Mouse (Mus musculus) ovary, postnatal 10 days (tissue): ENCODE measurements around the gene Card10.
"Not testable (repeated sequence)": the region's sequence is repeated elsewhere in the genome, so short reads cannot be mapped to it uniquely, and the experiment has no call there.

Experiments used
- DNase-seq: peaks from one replicate; pipeline ENCODE4 v3.0.0; 2022; ENCODE audit warnings: low spot score

The Card10 gene

GRCm38 (mm10) chr15:78802776-78803391, at the start of gene Card10:
Gene Card10, minus strand, starts transcription at chr15:78803042.
- no peak for DNase-seq

GRCm38 (mm10) chr15:78851505-78852153, 48.8 kb upstream of the Card10 start:
- DNase-seq, result peak; percentile 88

DNA sequence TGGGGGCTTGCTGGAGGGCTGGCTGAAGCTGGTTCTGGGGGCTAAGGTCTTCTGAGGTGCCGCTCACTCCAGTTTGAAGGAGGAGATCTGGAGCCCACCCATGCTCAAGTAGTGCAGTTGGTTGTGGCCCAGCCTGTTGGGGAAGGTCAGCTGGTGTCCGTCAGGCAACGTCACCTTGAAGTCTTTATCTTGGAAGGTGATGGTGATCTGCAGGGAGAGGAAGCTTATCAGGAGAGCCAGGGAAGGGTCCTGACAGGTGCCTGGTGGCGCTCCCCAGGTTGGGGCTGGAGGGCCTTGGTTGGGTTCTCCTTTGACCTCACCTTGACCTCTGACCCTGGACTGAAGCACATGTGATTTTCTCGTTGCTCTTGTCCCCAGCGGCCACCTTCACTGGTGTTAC, 48.1 kb upstream of the Card10 start:
- no peak for DNase-seq

GRCm38 (mm10) chr15:78850059-78850824, 47.4 kb upstream of the Card10 start:
- DNase-seq, result no peak

DNA sequence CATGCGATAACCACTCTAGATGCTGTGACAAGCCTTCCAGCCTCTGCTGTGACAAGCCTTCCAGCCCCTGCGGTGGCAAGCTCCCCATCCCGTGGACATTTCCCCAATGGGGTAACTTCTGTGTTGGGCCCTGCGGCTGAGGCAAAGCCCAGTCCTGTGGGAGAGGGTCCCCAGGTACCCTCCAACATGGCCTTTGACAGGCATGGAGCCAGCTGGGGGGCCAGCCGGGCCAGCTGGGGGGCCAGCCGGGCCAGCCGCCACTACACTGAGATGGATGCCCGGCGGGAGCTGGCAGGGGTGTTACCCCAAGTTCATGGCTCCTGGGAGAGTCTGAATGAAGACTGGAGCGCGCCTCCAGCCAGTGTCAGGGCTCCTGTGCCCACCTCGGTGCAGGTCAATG, 46.6 kb upstream of the Card10 start:
- no peak for DNase-seq

DNA sequence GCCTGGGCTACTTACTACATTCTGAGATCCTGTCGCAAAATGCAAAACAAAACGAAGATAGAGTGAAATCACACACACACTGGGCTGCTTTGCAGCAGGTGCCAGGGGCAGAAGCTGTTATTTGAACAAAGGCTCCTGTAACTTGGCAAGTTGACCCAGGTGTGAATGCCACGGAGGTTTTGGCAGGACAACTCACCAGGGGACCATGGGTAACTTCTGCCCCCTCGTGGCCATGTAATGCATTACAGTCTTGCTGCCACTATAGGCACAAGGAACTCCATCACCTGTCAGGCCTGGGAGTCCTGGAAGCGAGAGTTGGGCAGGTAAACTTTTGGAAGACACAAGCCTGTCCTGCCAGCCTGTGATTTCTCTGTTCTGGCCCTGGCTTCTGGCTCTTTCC, 45.6 kb upstream of the Card10 start:
- peak; percentile 88 for DNase-seq

DNA sequence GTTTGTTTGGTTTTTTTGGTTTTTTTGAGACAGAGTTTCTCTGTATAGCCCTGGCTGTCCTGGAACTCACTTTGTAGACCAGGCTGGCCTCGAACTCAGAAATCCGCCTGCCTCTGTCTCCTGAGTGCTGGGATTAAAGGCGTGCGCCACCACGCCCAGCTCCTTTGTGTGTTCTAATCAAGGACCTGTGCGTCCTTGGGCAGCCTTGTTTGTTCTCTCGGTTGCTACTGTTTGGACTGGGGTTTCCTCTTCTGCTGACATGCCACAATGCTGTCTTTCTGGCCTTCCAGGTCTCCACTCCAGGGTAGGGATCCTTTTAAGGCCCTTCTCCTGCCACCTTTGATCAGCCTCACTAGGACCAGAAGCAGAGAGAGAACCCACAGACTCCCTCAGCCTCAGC, 44.0 kb upstream of the Card10 start:
- DNase-seq, result not testable (repeated sequence)

GRCm38 (mm10) chr15:78846352-78846751, 43.5 kb upstream of the Card10 start:
- no peak for DNase-seq

DNA sequence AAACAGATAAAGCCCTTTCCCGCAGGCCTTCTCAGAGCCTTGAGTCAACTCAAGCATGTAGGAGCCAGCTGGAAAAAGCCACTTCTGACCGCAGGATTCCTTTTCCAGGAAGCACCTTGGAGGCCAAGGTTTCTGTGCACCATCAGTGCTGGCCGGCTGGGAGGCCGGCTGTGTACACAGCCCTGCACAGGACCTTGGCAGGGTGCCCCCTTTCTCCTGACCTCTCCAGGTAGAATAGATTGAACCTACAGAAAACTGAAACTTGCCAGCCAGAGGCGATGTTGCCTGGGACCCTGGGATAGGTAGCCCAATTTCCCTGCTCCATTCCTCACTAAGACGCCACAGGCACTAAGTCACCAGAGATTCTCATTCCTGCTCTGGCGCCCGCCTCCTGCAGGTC, 43.0 kb upstream of the Card10 start:
- no peak for DNase-seq

DNA sequence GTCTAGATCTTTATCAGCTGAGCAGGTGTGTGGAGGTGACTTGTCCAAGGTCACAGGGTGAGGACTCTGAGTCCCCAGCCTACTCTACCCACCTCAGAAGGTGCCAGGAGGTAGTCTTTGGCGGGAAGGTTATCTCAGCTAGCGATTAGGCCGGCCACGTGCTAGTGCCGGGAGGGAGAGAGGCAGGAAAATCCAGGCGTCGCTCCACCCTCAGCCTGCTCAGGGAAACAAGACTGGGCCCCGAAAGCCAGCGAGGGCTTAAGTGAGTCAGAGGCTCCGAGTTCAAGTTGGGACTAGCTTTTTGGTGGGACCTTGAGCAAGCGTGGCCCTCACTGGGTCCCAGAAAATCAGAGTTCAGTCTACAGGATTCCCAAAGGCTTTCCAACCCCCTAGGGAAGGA, 42.5 kb upstream of the Card10 start:
- no peak for DNase-seq

DNA sequence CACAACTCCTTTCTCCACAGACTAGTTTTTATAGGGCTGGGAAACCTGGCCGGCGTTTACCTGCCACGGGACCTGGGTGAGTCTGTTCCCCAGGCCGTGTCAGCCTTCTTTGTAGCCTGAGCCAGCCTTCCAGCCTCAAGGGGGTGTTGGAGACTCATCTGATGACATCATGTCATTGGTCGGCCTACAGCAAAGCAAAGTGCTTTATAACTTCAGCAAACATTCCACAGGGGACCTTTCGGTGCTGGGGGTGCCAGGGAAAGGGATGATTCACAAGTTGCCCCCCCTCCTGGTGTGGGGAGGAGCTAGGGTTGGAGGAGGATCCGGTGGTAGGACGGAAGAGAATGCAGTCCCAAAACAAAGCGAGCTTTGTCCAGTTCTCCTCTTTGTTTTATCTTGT, 41.9 kb upstream of the Card10 start:
- no peak for DNase-seq

DNA sequence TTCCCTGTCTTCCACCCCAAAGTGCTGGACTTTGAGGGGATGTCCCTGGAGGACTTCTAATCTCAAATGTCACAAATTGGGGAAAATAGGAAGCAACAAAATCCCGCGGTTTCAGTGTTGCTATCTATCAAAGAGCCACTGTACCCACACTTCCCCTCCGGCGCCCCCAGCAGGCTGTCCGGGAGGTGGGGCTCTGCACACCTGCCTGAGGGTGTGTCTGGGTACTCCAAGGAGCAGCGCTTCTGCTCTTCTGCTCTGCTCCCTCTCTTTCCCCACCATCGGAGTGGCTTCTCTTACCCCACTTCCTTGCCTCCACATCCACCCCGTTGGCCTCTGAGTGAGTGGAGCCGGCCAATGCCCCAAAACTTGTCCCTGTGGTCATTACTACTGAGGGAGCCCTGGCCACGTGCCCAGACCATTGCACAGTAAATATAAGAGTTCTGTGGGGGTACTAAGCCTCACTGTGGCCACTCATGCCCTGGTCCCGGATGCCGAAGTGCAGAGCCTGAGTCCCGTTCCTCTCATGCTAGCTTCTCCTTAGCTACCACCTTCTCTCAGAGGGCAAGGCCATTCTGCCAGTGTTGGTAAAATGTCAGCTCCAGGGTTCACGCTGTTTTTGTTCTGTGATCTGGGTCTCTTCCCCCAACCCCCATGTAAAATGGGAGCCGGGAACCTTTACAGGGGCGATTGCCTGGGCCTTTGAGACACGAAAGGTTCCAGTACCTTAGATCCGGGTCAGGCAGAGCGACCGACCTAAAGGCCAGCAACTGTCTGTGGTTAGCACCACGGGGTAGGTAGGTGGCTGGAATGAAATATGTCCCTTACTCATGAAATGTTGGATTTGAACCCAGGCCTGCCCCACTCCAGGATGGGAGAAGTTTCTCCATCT, 41.0 kb upstream of the Card10 start:
- DNase-seq, result no peak

GRCm38 (mm10) chr15:78842371-78843163, 39.7 kb upstream of the Card10 start, which contains the start of gene Cdc42ep1:
Gene Cdc42ep1, plus strand, starts transcription at chr15:78842624.
- DNase-seq, result no peak

DNA sequence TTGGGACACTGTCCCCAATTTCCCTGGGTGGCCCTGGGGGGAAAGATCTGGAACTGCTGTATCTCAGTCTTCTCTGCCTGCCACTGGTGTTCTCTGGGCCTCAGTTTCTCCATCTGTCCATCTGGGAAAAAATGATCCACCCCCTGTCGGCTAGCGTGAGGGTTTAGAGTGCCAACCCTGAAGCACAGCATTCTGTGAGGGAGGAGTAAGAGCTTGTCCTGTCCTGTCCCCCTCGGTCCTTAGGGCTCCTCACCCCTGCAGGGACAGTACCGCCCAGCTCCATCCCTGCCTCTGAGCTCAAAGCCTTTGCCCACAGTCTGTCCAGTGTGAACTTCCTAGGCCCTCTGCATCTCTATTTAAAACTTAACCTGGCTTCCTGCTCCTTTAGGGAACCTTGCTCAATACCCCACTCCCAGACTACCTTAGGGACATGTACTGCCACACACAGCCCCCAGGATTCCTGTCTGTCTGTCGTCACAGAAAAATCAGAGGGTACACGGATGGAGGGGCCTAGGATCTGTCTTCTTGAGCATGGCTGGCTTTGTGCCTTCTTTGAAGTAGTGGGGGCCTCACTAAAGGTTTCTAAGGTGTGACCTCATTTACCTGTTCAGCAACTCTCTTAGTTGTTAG, 38.4 kb upstream of the Card10 start:
- DNase-seq, result no peak

GRCm38 (mm10) chr15:78840751-78841150, 37.9 kb upstream of the Card10 start:
- DNase-seq, result no peak

DNA sequence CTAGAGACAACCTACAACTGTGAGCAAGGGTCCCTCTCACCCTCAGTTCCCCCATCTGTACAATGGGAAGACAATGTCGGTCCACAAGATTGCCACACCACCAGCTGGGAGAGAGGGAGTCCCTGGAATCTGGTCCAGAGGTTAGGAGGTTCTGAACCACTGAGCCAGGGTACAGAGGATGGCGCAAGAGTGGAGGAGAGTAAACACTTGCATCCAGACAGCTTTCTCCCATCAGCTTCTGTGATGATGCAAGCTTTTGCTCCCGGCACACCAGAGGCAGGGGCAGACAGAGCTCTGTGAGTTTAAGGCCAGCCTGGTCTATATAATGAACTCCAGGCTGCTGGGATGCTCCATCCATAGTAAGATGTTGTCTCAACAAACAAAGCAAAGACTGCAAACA, 37.4 kb upstream of the Card10 start:
- no peak for DNase-seq

GRCm38 (mm10) chr15:78839744-78840143, 36.9 kb upstream of the Card10 start:
- DNase-seq, result no peak

DNA sequence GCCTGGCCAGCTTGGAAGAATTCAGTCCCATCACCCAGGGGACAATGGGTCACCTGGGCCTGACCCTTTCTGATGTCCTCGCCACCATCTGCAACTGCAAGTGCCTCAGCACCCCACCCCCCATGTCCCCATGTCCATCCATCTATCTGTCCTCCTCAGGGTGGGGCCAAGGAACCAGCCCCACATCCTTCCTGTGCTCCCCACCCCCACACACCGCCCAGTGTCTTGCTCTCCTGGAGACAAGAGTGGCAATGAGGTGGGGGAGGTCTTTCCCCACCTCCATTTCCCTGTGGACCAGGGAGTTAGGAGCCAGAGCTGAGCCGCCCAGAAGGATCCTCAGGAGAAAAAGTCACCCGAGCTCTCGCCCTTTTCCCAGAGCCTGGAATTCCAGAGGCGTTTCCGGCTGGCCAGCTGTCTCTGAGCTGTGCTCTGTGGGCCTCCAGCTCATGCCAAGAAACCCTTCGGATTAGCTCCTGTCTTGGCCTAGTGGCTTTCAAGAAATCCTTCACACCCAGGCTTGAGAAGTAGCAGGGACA, 33.3 kb upstream of the Card10 start:
- no peak for DNase-seq

GRCm38 (mm10) chr15:78835200-78836085, 32.6 kb upstream of the Card10 start:
- DNase-seq, result no peak
